Mouse (Mus musculus) MEL (cell line): ENCODE measurements at regions not wholly inside any gene's neighbourhood (a gene's known extent, or its start where the extent isn't known, plus 50 kb on each side); places are given as distances from the start of the nearest gene placed in this dataset.

Source experiments
- DNase-seq: peaks from one replicate; pipeline ENCODE4 v3.0.0; 2011; ENCODE audit warnings: low read depth, low spot score
- H3K27ac ChIP-seq: 2 replicates; pipeline ENCODE4 v1.5.1; 2012; ENCODE audit warnings: low read depth, mild to moderate bottlenecking, control low read depth, low read length, moderate library complexity; ENCODE audit not compliant: control insufficient read depth
- H3K27me3 ChIP-seq, 2 experiments: fragments of 150-350 bp in 1 of 2; sonication (generic) in 1 of 2; 2 replicates each; pipeline ENCODE4 v1.6.1; 2012; ENCODE audit warnings: low read length in 2 of 2, mild to moderate bottlenecking in 2 of 2, improper control_type of control experiment in 1 of 2, moderate library complexity in 1 of 2; ENCODE audit not compliant: insufficient read depth in 2 of 2, control insufficient read depth in 1 of 2
- H3K36me3 ChIP-seq, 2 experiments: 2 replicates each; pipeline ENCODE4 v1.6.1; 2012 to 2014; ENCODE audit warnings: low read length in 2 of 2, improper control_type of control experiment in 1 of 2, inconsistent platforms in 1 of 2, mild to moderate bottlenecking in 1 of 2; ENCODE audit not compliant: insufficient read depth in 2 of 2, control insufficient read depth in 1 of 2
- H3K4me1 ChIP-seq, 2 experiments: fragments of 150-350 bp in 1 of 2; sonication (generic) in 1 of 2; 2 replicates each; pipeline ENCODE4 v1.6.1; 2012; ENCODE audit warnings: low read length in 2 of 2, improper control_type of control experiment in 1 of 2, mild to moderate bottlenecking in 1 of 2; ENCODE audit not compliant: insufficient read depth in 2 of 2, control insufficient read depth in 1 of 2
- H3K4me3 ChIP-seq, 2 experiments: fragments of 150-350 bp in 1 of 2; sonication (generic) in 1 of 2; 2 replicates each; pipeline ENCODE4 v1.5.1; 2012; ENCODE audit warnings: low read depth in 2 of 2, low read length in 2 of 2, mild to moderate bottlenecking in 2 of 2, moderate library complexity in 2 of 2, control low read depth in 1 of 2, improper control_type of control experiment in 1 of 2; ENCODE audit not compliant: control insufficient read depth in 1 of 2, insufficient read depth in 1 of 2
- H3K79me2 ChIP-seq: 2 replicates; pipeline ENCODE4 v1.6.1; 2012; ENCODE audit warnings: mild to moderate bottlenecking, low read length, moderate library complexity; ENCODE audit not compliant: control insufficient read depth, poor library complexity, insufficient read depth
- H3K9ac ChIP-seq: 2 replicates; pipeline ENCODE4 v1.6.1; 2012; ENCODE audit warnings: low read depth, mild to moderate bottlenecking, control low read depth, low read length, moderate library complexity; ENCODE audit not compliant: control insufficient read depth, poor library complexity, severe bottlenecking
- H3K9me3 ChIP-seq: fragments of 150-350 bp; sonication (generic); replicated peaks from 2 replicates; pipeline ENCODE4 v1.6.1; 2012; ENCODE audit warnings: mild to moderate bottlenecking, low read length, improper control_type of control experiment, moderate library complexity; ENCODE audit not compliant: insufficient read depth
- BHLHE40 ChIP-seq: IDR thresholded peaks from 2 replicates; pipeline ENCODE4 v1.6.1; 2012; ENCODE audit warnings: low read depth, mild to moderate bottlenecking, inconsistent platforms, low read length, improper control_type of control experiment, borderline replicate concordance
- CTCF ChIP-seq, 3 experiments: IDR thresholded peaks in 2 of 3; conservative IDR thresholded peaks in 1 of 3; 2 replicates each; pipeline ENCODE4 v1.5.1; 2011 to 2012; ENCODE audit warnings: low read length in 3 of 3, low read depth in 2 of 3, mild to moderate bottlenecking in 2 of 3, improper control_type of control experiment in 1 of 3, inconsistent platforms in 1 of 3, mixed read lengths in 1 of 3, moderate library complexity in 1 of 3; ENCODE audit not compliant: control insufficient read depth in 1 of 3, insufficient read depth in 1 of 3, poor library complexity in 1 of 3, severe bottlenecking in 1 of 3
- ELF1 ChIP-seq: IDR thresholded peaks from 2 replicates; pipeline ENCODE4 v1.6.1; 2014; ENCODE audit warnings: low read depth, mild to moderate bottlenecking, inconsistent platforms, low read length, improper control_type of control experiment, moderate library complexity
- ETS1 ChIP-seq: IDR thresholded peaks from 2 replicates; pipeline ENCODE4 v1.6.1; 2012; ENCODE audit warnings: low read depth, mild to moderate bottlenecking, inconsistent platforms, low read length, improper control_type of control experiment, moderate library complexity
- GABPA ChIP-seq: IDR thresholded peaks from 2 replicates; pipeline ENCODE4 v1.6.1; 2012; ENCODE audit warnings: low read depth, mild to moderate bottlenecking, inconsistent platforms, low read length, improper control_type of control experiment, moderate library complexity
- GATA1 ChIP-seq: IDR thresholded peaks from 2 replicates; pipeline ENCODE4 v1.6.1; 2011; ENCODE audit warnings: low read depth, low read length, improper control_type of control experiment
- HCFC1 ChIP-seq: IDR thresholded peaks from 2 replicates; pipeline ENCODE4 v1.6.1; 2012; ENCODE audit warnings: low read depth, mild to moderate bottlenecking, inconsistent platforms, low read length, improper control_type of control experiment, moderate library complexity
- JUND ChIP-seq: IDR thresholded peaks from 2 replicates; pipeline ENCODE4 v1.6.1; 2011; ENCODE audit warnings: low read depth, mild to moderate bottlenecking, improper control_type of control experiment, low read length
- MAX ChIP-seq: IDR thresholded peaks from 2 replicates; pipeline ENCODE4 v1.6.1; 2011; ENCODE audit warnings: low read length, improper control_type of control experiment
- MYB ChIP-seq: IDR thresholded peaks from 2 replicates; pipeline ENCODE4 v1.6.1; 2011; ENCODE audit warnings: mild to moderate bottlenecking, low read depth, low read length, improper control_type of control experiment
- NELFE ChIP-seq: IDR thresholded peaks from 2 replicates; pipeline ENCODE4 v1.6.1; 2011; ENCODE audit warnings: low read depth, low read length, improper control_type of control experiment
- POLR2A ChIP-seq, 2 experiments: IDR thresholded peaks; 2 replicates each; pipeline ENCODE4 v1.6.1; 2011 to 2012; ENCODE audit warnings: low read length in 2 of 2, mild to moderate bottlenecking in 2 of 2, control low read depth in 1 of 2, improper control_type of control experiment in 1 of 2, low read depth in 1 of 2, moderate library complexity in 1 of 2; ENCODE audit not compliant: control insufficient read depth in 1 of 2, insufficient read depth in 1 of 2, poor library complexity in 1 of 2
- POLR2AphosphoS2 ChIP-seq: IDR thresholded peaks from 2 replicates; pipeline ENCODE4 v1.6.1; 2011; ENCODE audit warnings: low read length, improper control_type of control experiment
- RCOR1 ChIP-seq: IDR thresholded peaks from 2 replicates; pipeline ENCODE4 v1.6.1; 2012; ENCODE audit warnings: low read depth, mild to moderate bottlenecking, inconsistent platforms, low read length, improper control_type of control experiment
- SIN3A ChIP-seq: IDR thresholded peaks from 2 replicates; pipeline ENCODE4 v1.6.1; 2012; ENCODE audit warnings: low read length, improper control_type of control experiment, inconsistent platforms
- TAL1 ChIP-seq: IDR thresholded peaks from 2 replicates; pipeline ENCODE4 v1.6.1; 2012; ENCODE audit warnings: mild to moderate bottlenecking, inconsistent platforms, low read length, moderate library complexity, mixed read lengths
- TBP ChIP-seq: IDR thresholded peaks from 2 replicates; pipeline ENCODE4 v1.8.0; 2011; ENCODE audit warnings: low read depth, low read length, improper control_type of control experiment
- UBTF ChIP-seq: IDR thresholded peaks from 2 replicates; pipeline ENCODE4 v1.6.1; 2012; ENCODE audit warnings: low read depth, mild to moderate bottlenecking, inconsistent platforms, low read length, improper control_type of control experiment, moderate library complexity, borderline replicate concordance; ENCODE audit not compliant: insufficient read depth
- USF1 ChIP-seq: IDR thresholded peaks from 2 replicates; pipeline ENCODE4 v1.6.1; 2014; ENCODE audit warnings: low read depth, mild to moderate bottlenecking, inconsistent platforms, low read length, improper control_type of control experiment, moderate library complexity
- USF2 ChIP-seq, 2 experiments: IDR thresholded peaks; 2 replicates each; pipeline ENCODE4 v1.6.1; 2011 to 2012; ENCODE audit warnings: improper control_type of control experiment in 2 of 2, low read length in 2 of 2, borderline replicate concordance in 1 of 2, inconsistent platforms in 1 of 2, low read depth in 1 of 2, mild to moderate bottlenecking in 1 of 2; ENCODE audit not compliant: insufficient read depth in 1 of 2
- ZMIZ1 ChIP-seq: IDR thresholded peaks from 2 replicates; pipeline ENCODE4 v1.6.1; 2012; ENCODE audit warnings: low read depth, mild to moderate bottlenecking, inconsistent platforms, low read length, improper control_type of control experiment, moderate library complexity

GRCm38 (mm10) chr8:90192856-90193255, 155.3 kb downstream of the Tox3 start:
- no peaks in the 10 kb centered on the region for H3K27me3 ChIP-seq
- no peaks in the 10 kb centered on the region for H3K4me1 ChIP-seq
- H3K9ac ChIP-seq = no peak overlapping the region
- no peaks in the 10 kb centered on the region for H3K9me3 ChIP-seq
- TF ChIP-seq BHLHE40 (no peak), ELF1 (no peak), HCFC1 (no peak)
- TF ChIP-seq, all 39 proteins: peak for 0
- Histone ChIP-seq H3K27ac (no peak overlapping the region), H3K36me3 (no peaks in the 10 kb centered on the region), H3K79me2 (no peaks in the 10 kb centered on the region), H3K4me3 (no peak overlapping the region)
- no peak for DNase-seq

- DNase-seq = no peak
- H3K4me3 ChIP-seq = no peak overlapping the region
- no peak overlapping the region for H3K27ac ChIP-seq
- H3K27me3 ChIP-seq = no peaks in the 10 kb centered on the region
- no peaks in the 10 kb centered on the region for H3K4me1 ChIP-seq
- H3K79me2 ChIP-seq = no peaks in the 10 kb centered on the region
- TF ChIP-seq ZMIZ1 (no peak), GATA1 (no peak), USF1 (no peak), HCFC1 (no peak), RCOR1 (no peak), TAL1 (no peak), MYB (no peak), MAX (no peak), POLR2AphosphoS2 (no peak)
- no peak overlapping the region for H3K9ac ChIP-seq
- no peaks in the 10 kb centered on the region for H3K36me3 ChIP-seq
- H3K9me3 ChIP-seq = no peaks in the 10 kb centered on the region
These were observed 165.3 kb downstream of the Tox3 start for GRCm38 (mm10) chr8:90182807-90183206.

- Histone ChIP-seq H3K9ac (no peak overlapping the region), H3K9me3 (no peaks in the 10 kb centered on the region), H3K4me1 (no peaks in the 10 kb centered on the region), H3K4me3 (no peak overlapping the region), H3K79me2 (no peaks in the 10 kb centered on the region), H3K27me3 (no peaks in the 10 kb centered on the region), H3K27ac (no peak overlapping the region), H3K36me3 (no peaks in the 10 kb centered on the region)
- DNase-seq = no peak
- TF ChIP-seq NELFE (no peak), TAL1 (no peak), GABPA (no peak), JUND (no peak), CTCF (IDR thresholded peaks at IDR 0.05 in 2 of 3, conservative IDR thresholded peaks at IDR 0.05 in 1 of 3; ENCODE audit: control insufficient read depth in 1 of 3, insufficient read depth in 1 of 3, low read depth in 2 of 3, low read length in 3 of 3, poor library complexity in 1 of 3, severe bottlenecking in 1 of 3) (no peak), UBTF (no peak), ELF1 (no peak), USF2 (IDR thresholded peaks at IDR 0.05; ENCODE audit: borderline replicate concordance in 1 of 2, insufficient read depth in 1 of 2, low read depth in 1 of 2, low read length in 2 of 2) (no peak), HCFC1 (no peak), SIN3A (no peak), MAX (no peak), TBP (no peak), POLR2A (IDR thresholded peaks at IDR 0.05; ENCODE audit: control insufficient read depth in 1 of 2, insufficient read depth in 1 of 2, low read depth in 1 of 2, low read length in 2 of 2, poor library complexity in 1 of 2) (no peak), GATA1 (no peak), RCOR1 (no peak), ETS1 (no peak)
These were observed 171.4 kb downstream of the Tox3 start for GRCm38 (mm10) chr8:90176771-90177170.
